Mouse (Mus musculus) midbrain, embryonic 11.5 days (tissue): ENCODE data around the gene Tuba1b. TPM values are rescaled to one million over a fixed set of nuclear protein-coding genes. Genes with fewer than 3 reads are reported as not detected.

Experiments used
- ATAC-seq: fragments of 200-750 bp; cut with Nextera tagmentation; 2 replicates; pipeline ENCODE4 v1.8.0; 2017; ENCODE audit warnings: moderate TSS enrichment, moderate library complexity; ENCODE audit not compliant: low FRiP score
- DNase-seq: peaks from one replicate; pipeline ENCODE4 v3.0.0; 2015; ENCODE audit warnings: low spot score; ENCODE audit errors: missing footprints
- H3K27ac ChIP-seq: fragments of 300-500 bp; sonication (generic); 2 replicates; pipeline ENCODE4 v1.5.1; 2014; ENCODE audit warnings: low read depth, low read length
- H3K27me3 ChIP-seq: fragments of 300-500 bp; sonication (generic); 2 replicates; pipeline ENCODE4 v1.6.1; 2014; ENCODE audit warnings: mild to moderate bottlenecking, low read length, moderate library complexity, mixed read lengths; ENCODE audit not compliant: control insufficient read depth, insufficient read depth
- H3K36me3 ChIP-seq: fragments of 300-500 bp; sonication (generic); 2 replicates; pipeline ENCODE4 v1.6.1; 2014; ENCODE audit warnings: mild to moderate bottlenecking, low read length, moderate library complexity, mixed read lengths; ENCODE audit not compliant: control insufficient read depth, insufficient read depth
- H3K4me1 ChIP-seq: fragments of 300-500 bp; sonication (generic); 2 replicates; pipeline ENCODE4 v1.6.1; 2014; ENCODE audit warnings: low read length; ENCODE audit not compliant: control insufficient read depth, insufficient read depth
- H3K4me2 ChIP-seq: fragments of 300-500 bp; sonication (generic); 2 replicates; pipeline ENCODE4 v1.6.1; 2014; ENCODE audit warnings: mild to moderate bottlenecking, moderate library complexity
- H3K4me3 ChIP-seq: fragments of 300-500 bp; sonication (generic); 2 replicates; pipeline ENCODE4 v1.5.1; 2014; ENCODE audit warnings: low read depth, low read length
- H3K9ac ChIP-seq: fragments of 300-500 bp; sonication (generic); 2 replicates; pipeline ENCODE4 v1.6.1; 2014; ENCODE audit warnings: low read length
- H3K9me3 ChIP-seq: fragments of 300-500 bp; sonication (generic); 2 replicates; pipeline ENCODE4 v1.6.1; 2016; ENCODE audit warnings: low read length; ENCODE audit not compliant: control insufficient read depth
- WGBS: fragments of 180-500 bp; shearing (Covaris S2); extraction: QIAGEN DNeasy Blood & Tissue Kit; methylation state at CpG from one replicate; pipeline ENCODE4 v1.1.7; 2014; 5-methylcytosine and 5-hydroxymethylcytosine counted together
- polyA plus RNA-seq: library from polyadenylated mRNA; unstranded; fragments of >200 nt; fragmentation: Nextera tagmentation; extraction: Ambion mirVana; gene quantifications from 2 replicates; pipeline ENCODE4 v1.2.1, GENCODE M21; 2014

The Tuba1b gene
- polyA plus RNA-seq, 1 experiment from 2014 or later: 2,255 TPM

- no peak overlapping the region for H3K27ac ChIP-seq
- no peaks in the 10 kb centered on the region for H3K4me1 ChIP-seq
- no peaks in the 10 kb centered on the region for H3K36me3 ChIP-seq
- no peak overlapping the region for H3K4me2 ChIP-seq
- no peak for DNase-seq
- H3K9me3 ChIP-seq: no peaks in the 10 kb centered on the region
- no peak for ATAC-seq
- H3K9ac ChIP-seq: no peak overlapping the region
- peaks cover 12% of the 10 kb centered on the region for H3K27me3 ChIP-seq
- H3K4me3 ChIP-seq: no peak overlapping the region
- WGBS: 85% methylated on average over 7 of the region's 7 CpGs
These were observed 46.8 kb downstream of the Tuba1b start for GRCm38 (mm10) chr15:98887526-98887925.

DNA sequence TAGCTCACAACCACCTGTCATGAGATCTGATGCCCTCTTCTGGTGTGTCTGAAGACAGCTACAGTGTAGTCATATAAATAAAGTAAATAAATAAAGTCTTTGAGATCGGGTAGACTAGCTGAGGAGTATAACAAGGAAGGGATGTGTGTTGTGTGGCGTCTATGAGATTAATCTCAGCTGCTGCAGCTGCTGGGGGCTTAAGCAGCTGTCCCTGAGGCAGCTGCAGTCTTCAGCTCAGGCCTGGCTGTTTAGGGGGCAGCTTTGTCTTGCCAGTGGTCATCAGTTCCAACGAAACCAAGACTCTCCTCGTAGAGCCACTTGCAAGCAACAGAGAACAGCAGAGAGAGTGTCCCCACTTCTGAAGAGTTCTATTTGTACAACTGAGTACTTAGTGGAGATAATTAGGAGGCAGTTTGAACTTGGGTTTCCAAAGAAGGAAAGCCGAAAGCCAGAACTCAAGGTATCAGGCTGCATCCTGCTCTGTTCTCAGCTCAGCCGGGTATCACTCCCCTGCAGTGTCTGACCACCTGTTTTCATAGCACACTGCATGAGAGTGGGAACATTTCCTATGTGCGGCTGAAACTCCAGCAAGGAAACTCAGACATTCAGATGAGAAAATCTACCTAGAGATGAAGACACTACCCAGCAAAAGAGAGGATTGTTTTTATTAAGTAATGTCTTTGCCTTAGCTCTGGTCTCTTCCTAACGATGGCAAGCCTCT is 47.5 kb downstream of the Tuba1b start:
- no peak for ATAC-seq
- Histone ChIP-seq H3K9me3 (no peaks in the 10 kb centered on the region), H3K4me2 (no peak overlapping the region), H3K4me1 (no peaks in the 10 kb centered on the region), H3K27ac (no peak overlapping the region), H3K27me3 (peaks cover 5% of the 10 kb centered on the region), H3K4me3 (no peak overlapping the region), H3K9ac (no peak overlapping the region), H3K36me3 (no peaks in the 10 kb centered on the region)
- 64% methylated on average over 8 of the region's 8 CpGs for WGBS
- DNase-seq: no peak

- Histone ChIP-seq H3K9me3 (no peaks in the 10 kb centered on the region), H3K36me3 (no peaks in the 10 kb centered on the region), H3K27ac (no peak overlapping the region), H3K4me2 (no peak overlapping the region), H3K4me1 (peaks cover 7% of the 10 kb centered on the region; the same call in 1 of the 2 replicates), H3K4me3 (no peak overlapping the region), H3K27me3 (no peaks in the 10 kb centered on the region), H3K9ac (no peak overlapping the region)
- 68% methylated on average over 1 of the region's 1 CpGs for WGBS
- ATAC-seq (no peak), DNase-seq (no peak)
These were observed 50.3 kb downstream of the Tuba1b start for GRCm38 (mm10) chr15:98884106-98884505.

DNA sequence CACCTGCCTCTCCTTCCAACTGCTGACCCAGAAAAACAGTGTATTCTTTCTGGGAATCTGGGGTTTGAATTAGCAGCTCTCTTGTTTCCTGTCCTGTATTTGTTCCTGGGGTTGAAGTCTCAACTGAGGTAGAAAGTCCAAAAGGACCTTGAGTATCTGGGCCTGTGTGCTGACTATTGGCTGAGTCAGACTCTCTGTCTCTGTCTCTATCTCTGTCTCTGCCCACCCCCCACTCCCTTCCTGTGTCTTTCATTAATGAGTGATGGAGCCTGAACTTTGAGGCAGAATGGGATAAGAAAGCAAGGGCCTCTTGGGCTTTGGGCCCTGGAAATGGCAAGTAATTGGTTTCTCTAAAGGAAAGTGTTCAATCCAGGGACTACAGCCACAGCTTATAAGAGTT is 50.7 kb downstream of the Tuba1b start:
- Histone ChIP-seq H3K27ac (no peak overlapping the region), H3K36me3 (no peaks in the 10 kb centered on the region), H3K9me3 (no peaks in the 10 kb centered on the region), H3K9ac (no peak overlapping the region), H3K4me1 (peaks cover 7% of the 10 kb centered on the region; the same call in 1 of the 2 replicates), H3K4me2 (no peak overlapping the region), H3K4me3 (no peak overlapping the region), H3K27me3 (no peaks in the 10 kb centered on the region)
- no peak for DNase-seq
- ATAC-seq: no peak

DNA sequence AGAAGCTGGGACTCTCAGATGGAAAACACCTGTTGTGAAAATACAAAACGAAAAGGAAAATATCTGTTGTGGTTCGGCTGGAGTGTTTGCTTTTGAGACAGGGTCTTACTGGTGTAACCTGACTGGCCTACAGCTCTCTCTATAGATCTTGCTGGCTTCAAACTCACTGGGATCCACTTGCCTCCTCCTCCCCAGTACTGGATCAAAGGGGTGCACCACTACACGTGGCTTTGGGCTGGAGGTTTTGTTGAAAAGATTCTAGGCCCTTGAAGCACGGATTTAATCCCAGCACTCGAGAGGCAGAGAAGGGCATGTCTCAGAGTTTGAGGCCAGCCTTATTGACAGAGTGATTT is 52.7 kb downstream of the Tuba1b start:
- Histone ChIP-seq H3K36me3 (no peaks in the 10 kb centered on the region), H3K4me2 (peak overlapping the region; percentile 84; the same call in 1 of the 2 replicates), H3K27ac (no peak overlapping the region), H3K9me3 (no peaks in the 10 kb centered on the region), H3K4me1 (peaks cover 7% of the 10 kb centered on the region; the same call in 1 of the 2 replicates), H3K9ac (no peak overlapping the region; the same call in 1 of the 2 replicates), H3K27me3 (no peaks in the 10 kb centered on the region), H3K4me3 (peak overlapping the region; percentile 61; the same call in 1 of the 2 replicates)
- WGBS: 3% methylated on average over 5 of the region's 5 CpGs
- ATAC-seq: peak; percentile 53
- no peak for DNase-seq

Other genes starting within 250 kb of the Tuba1b start
- gene Ccdc65, start 226.4 kb downstream of the Tuba1b start, polyA plus RNA-seq: 0.71 and 1.4 TPM in 2 replicates
- 10.3 and 10.5 TPM in 2 replicates for gene Fkbp11, start 206.4 kb downstream of the Tuba1b start, polyA plus RNA-seq
- 28.1 and 33.4 TPM in 2 replicates for gene Arf3, start 171.4 kb downstream of the Tuba1b start, polyA plus RNA-seq
- 0.30 and 0.40 TPM in 2 replicates for gene Wnt10b, start 156.4 kb downstream of the Tuba1b start, polyA plus RNA-seq
- 11.6 and 14.0 TPM in 2 replicates for gene Wnt1, start 144.7 kb downstream of the Tuba1b start, polyA plus RNA-seq
- gene Ddn, start 125.1 kb downstream of the Tuba1b start, polyA plus RNA-seq: 0.48 and 0.74 TPM in 2 replicates
- gene Prkag1, start 103.0 kb downstream of the Tuba1b start, polyA plus RNA-seq: 69.7 and 81.4 TPM in 2 replicates
- gene Kmt2d, start 63.4 kb downstream of the Tuba1b start, polyA plus RNA-seq: 13.2 and 13.3 TPM in 2 replicates
- 14.2 and 16.7 TPM in 2 replicates for gene Rhebl1, start 40.0 kb downstream of the Tuba1b start, polyA plus RNA-seq
- 0.27 and 0.40 TPM in 2 replicates for gene Dhh, start 36.0 kb downstream of the Tuba1b start, polyA plus RNA-seq
- gene Lmbr1l, start 16.3 kb downstream of the Tuba1b start, polyA plus RNA-seq: 7.5 and 9.8 TPM in 2 replicates
- not detected in 2 replicates for gene Gm49450, start 19.0 kb upstream of the Tuba1b start, polyA plus RNA-seq
- gene Tuba1a, start 19.1 kb upstream of the Tuba1b start, polyA plus RNA-seq: 7,669 and 8,043 TPM in 2 replicates
- gene Tuba1c, start 95.3 kb upstream of the Tuba1b start, polyA plus RNA-seq: 102 and 106 TPM in 2 replicates
- gene Prph, start 120.6 kb upstream of the Tuba1b start, polyA plus RNA-seq: 3.6 and 4.8 TPM in 2 replicates
- gene Troap, start 140.0 kb upstream of the Tuba1b start, polyA plus RNA-seq: 19.7 and 27.2 TPM in 2 replicates
- 5.0 and 6.2 TPM in 2 replicates for gene C1ql4, start 153.3 kb upstream of the Tuba1b start, polyA plus RNA-seq
- gene Dnajc22, start 158.6 kb upstream of the Tuba1b start, polyA plus RNA-seq: 0.46 and 0.50 TPM in 2 replicates
- gene Spats2, start 191.4 kb upstream of the Tuba1b start, polyA plus RNA-seq: 58.8 and 65.6 TPM in 2 replicates